Mouse (Mus musculus): Measurements from ENCODE around the gene Adora3.

- TF ChIP-seq CTCF (IDR thresholded peaks at IDR 0.05; ENCODE audit: low read depth, low read length), result no peak
- no peak for TF ChIP-seq POLR2A (IDR thresholded peaks at IDR 0.05; ENCODE audit: extremely low read depth, insufficient read depth, low read length)
Observed at GRCm38 (mm10) chr3:105836883-105837282, 33.8 kb upstream of the Adora3 start.

All from liver, adult 2 months (tissue).